Mouse (Mus musculus) intestine, postnatal 0 days (tissue): Measurements from ENCODE around the gene Msrb3. TPM values are rescaled to one million over a fixed set of nuclear protein-coding genes. Genes with fewer than 3 reads are reported as not detected.

Experiments
- ATAC-seq: fragments of 200-750 bp; cut with Nextera tagmentation; 2 replicates; pipeline ENCODE4 v1.8.0; 2017; ENCODE audit warnings: mild to moderate bottlenecking, moderate TSS enrichment, moderate library complexity
- H3K27ac ChIP-seq: fragments of 300-500 bp; sonication (generic); 2 replicates; pipeline ENCODE4 v1.5.1; 2014; ENCODE audit warnings: mild to moderate bottlenecking, low read depth, low read length, moderate library complexity
- H3K27me3 ChIP-seq: fragments of 300-500 bp; sonication (generic); replicated peaks from 2 replicates; pipeline ENCODE4 v1.6.1; 2014; ENCODE audit warnings: low read length, mixed read lengths; ENCODE audit not compliant: control insufficient read depth, insufficient read depth
- H3K36me3 ChIP-seq: fragments of 300-500 bp; sonication (generic); 2 replicates; pipeline ENCODE4 v1.6.1; 2014; ENCODE audit warnings: mild to moderate bottlenecking, moderate library complexity; ENCODE audit not compliant: control insufficient read depth, insufficient read depth
- H3K4me1 ChIP-seq: fragments of 300-500 bp; sonication (generic); replicated peaks from 2 replicates; pipeline ENCODE4 v1.6.1; 2014; ENCODE audit warnings: antibody characterized with exemption, low read length, mixed read lengths; ENCODE audit not compliant: control insufficient read depth, insufficient read depth
- H3K4me2 ChIP-seq: fragments of 300-500 bp; sonication (generic); replicated peaks from 2 replicates; pipeline ENCODE4 v1.6.1; 2014; ENCODE audit warnings: low read depth, mild to moderate bottlenecking, moderate library complexity
- H3K4me3 ChIP-seq: fragments of 300-500 bp; sonication (generic); 2 replicates; pipeline ENCODE4 v1.5.1; 2014; ENCODE audit warnings: low read depth, low read length
- H3K9ac ChIP-seq: fragments of 300-500 bp; sonication (generic); 2 replicates; pipeline ENCODE4 v1.6.1; 2014; ENCODE audit warnings: mild to moderate bottlenecking, low read depth, low read length
- H3K9me3 ChIP-seq: fragments of 300-500 bp; sonication (generic); 2 replicates; pipeline ENCODE4 v1.6.1; 2016; ENCODE audit warnings: mixed run types; ENCODE audit not compliant: control insufficient read depth
- CTCF ChIP-seq: sonication (generic); IDR thresholded peaks from 2 replicates; pipeline ENCODE4 v1.5.1; 2016; ENCODE audit warnings: low read depth, mild to moderate bottlenecking, control low read depth, antibody characterized with exemption, moderate library complexity
- WGBS: fragments of 180-500 bp; shearing (Covaris S2); extraction: QIAGEN DNeasy Blood & Tissue Kit; methylation state at CpG from one replicate; pipeline ENCODE4 v1.1.7; 2014; 5-methylcytosine and 5-hydroxymethylcytosine counted together
- polyA plus RNA-seq: library from polyadenylated mRNA; unstranded; fragments of >200 nt; fragmentation: Nextera tagmentation; extraction: Ambion mirVana; gene quantifications from 2 replicates; pipeline ENCODE4 v1.2.1, GENCODE M21; 2015

Msrb3 gene
- polyA plus RNA-seq, 1 experiment from 2014 or later = 17.2 TPM

- WGBS = 88% methylated on average over 3 of the region's 3 CpGs
- H3K4me3 ChIP-seq = no peak overlapping the region
These were observed 121.4 kb downstream of the Msrb3 start for GRCm38 (mm10) chr10:120777499-120777898.

DNA sequence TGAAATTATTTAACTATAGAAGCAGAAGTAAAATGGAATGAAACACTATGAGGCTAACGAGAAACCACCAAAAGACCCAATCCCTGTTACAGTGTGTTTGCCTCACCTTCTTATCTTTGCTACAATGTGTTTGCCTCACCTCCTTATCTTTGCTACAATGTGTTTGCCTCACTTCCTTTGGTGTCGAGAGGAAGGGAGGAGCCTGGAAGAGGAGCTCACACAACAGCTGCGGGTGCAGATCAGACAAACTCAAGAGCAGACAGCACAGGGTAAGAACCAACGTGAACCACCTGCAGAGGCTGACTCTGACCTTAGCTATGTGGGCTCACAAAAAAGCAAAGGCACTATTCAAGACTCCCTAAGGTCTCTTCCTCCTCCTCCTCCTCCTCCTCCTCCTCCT lies 123.5 kb downstream of the Msrb3 start:
- no peak for ATAC-seq
- WGBS = 60% methylated on average over 4 of the region's 4 CpGs
- no peak overlapping the region for H3K27ac ChIP-seq
- H3K4me1 ChIP-seq = no peaks in the 10 kb centered on the region
- no peak for TF ChIP-seq CTCF
- no peaks in the 10 kb centered on the region for H3K27me3 ChIP-seq
- no peaks in the 10 kb centered on the region for H3K36me3 ChIP-seq
- H3K4me3 ChIP-seq = no peak overlapping the region
- H3K9me3 ChIP-seq = no peaks in the 10 kb centered on the region
- no peak overlapping the region for H3K9ac ChIP-seq
- H3K4me2 ChIP-seq = no peak overlapping the region

More at GRCm38 (mm10) chr10:120777499-120777898, 121.4 kb downstream of the Msrb3 start:
- Histone ChIP-seq H3K9ac (no peak overlapping the region), H3K4me1 (no peaks in the 10 kb centered on the region), H3K27ac (no peak overlapping the region), H3K36me3 (no peaks in the 10 kb centered on the region), H3K4me2 (no peak overlapping the region), H3K27me3 (no peaks in the 10 kb centered on the region), H3K9me3 (no peaks in the 10 kb centered on the region)
- no peak for TF ChIP-seq CTCF
- no peak for ATAC-seq

- no peak for ATAC-seq
- Histone ChIP-seq H3K9ac (no peak overlapping the region), H3K36me3 (no peaks in the 10 kb centered on the region), H3K4me3 (no peak overlapping the region), H3K27ac (no peak overlapping the region), H3K27me3 (no peaks in the 10 kb centered on the region), H3K4me2 (no peak overlapping the region), H3K9me3 (no peaks in the 10 kb centered on the region), H3K4me1 (no peaks in the 10 kb centered on the region)
- 91% methylated on average over 3 of the region's 3 CpGs for WGBS
- no peak for TF ChIP-seq CTCF
These were observed 131.5 kb downstream of the Msrb3 start for GRCm38 (mm10) chr10:120767418-120767817.

DNA sequence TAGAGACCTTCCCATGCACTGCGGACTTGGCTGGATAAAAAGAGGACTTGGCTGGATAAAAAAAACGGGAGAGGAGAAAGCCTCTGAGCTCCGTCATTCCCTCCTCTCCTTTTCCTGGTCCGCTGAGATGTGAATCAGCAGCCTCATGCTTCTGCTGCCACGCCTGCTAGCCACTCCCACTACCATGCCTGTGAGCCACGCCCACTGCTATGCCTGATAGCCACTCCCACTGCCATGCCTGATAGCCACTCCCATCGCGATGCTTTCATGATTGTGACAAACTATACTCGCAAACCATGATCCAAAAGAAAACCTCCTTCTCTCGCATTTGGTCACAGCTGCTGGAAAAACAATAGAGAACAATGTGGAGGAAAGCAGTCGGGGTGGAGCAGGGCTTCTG lies 133.5 kb downstream of the Msrb3 start:
- no peak for ATAC-seq
- no peaks in the 10 kb centered on the region for H3K36me3 ChIP-seq
- H3K9ac ChIP-seq = no peak overlapping the region
- H3K27ac ChIP-seq = no peak overlapping the region
- no peaks in the 10 kb centered on the region for H3K27me3 ChIP-seq
- 90% methylated on average over 11 of the region's 11 CpGs for WGBS
- no peaks in the 10 kb centered on the region for H3K4me1 ChIP-seq
- no peak overlapping the region for H3K4me3 ChIP-seq
- H3K4me2 ChIP-seq = no peak overlapping the region
- H3K9me3 ChIP-seq = no peaks in the 10 kb centered on the region
- TF ChIP-seq CTCF = no peak

DNA sequence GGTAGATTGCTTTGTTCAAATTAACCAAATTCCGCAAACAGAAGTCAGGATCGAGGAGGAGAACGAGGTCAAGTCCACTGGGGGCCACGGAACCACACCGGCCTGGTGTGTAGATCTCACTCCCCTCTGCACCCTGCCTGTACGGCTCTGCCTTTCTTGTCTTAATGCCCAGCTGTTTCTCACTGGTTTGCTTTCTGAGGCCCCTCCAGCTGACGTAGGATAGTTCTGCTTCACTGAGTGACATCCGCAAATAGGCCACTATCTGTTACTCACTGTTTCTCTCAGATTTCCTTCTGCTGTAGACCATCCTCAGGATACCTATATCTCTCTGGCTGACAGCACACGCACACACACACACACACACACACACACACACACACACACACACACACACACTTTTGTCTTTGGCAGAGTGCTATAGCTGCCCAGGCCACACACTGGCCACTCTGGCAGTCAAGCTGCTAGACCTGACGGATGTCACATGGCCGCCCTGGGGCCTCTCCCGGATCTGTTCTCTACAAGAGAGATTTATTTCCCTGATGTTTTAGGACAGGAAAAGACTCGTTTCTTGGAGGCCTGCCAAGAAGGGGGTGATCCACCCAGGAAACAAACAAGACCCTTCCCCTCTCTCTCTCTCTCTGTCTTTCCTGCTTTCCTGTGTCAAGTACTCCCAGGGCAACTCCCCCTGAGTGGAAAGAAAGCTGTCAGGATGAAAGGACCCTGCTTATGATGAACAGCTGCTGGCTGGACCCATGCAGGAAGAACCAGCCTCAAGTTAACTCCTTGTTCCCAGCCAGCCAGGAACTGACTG lies 135.0 kb downstream of the Msrb3 start:
- no peak overlapping the region for H3K4me2 ChIP-seq
- H3K27ac ChIP-seq = no peak overlapping the region
- WGBS = 35% methylated on average over 13 of the region's 13 CpGs
- no peaks in the 10 kb centered on the region for H3K9me3 ChIP-seq
- no peak overlapping the region for H3K9ac ChIP-seq
- H3K4me1 ChIP-seq = no peaks in the 10 kb centered on the region
- no peak for TF ChIP-seq CTCF
- 0 out of 2 replicates have a peak, but pooled peaks have one; percentile 33 for ATAC-seq
- no peaks in the 10 kb centered on the region for H3K27me3 ChIP-seq
- no peak overlapping the region for H3K4me3 ChIP-seq
- H3K36me3 ChIP-seq = no peaks in the 10 kb centered on the region

GRCm38 (mm10) chr10:120762958-120763357 lies 135.9 kb downstream of the Msrb3 start:
- Histone ChIP-seq H3K9me3 (no peaks in the 10 kb centered on the region), H3K27me3 (no peaks in the 10 kb centered on the region), H3K4me3 (no peak overlapping the region), H3K4me1 (no peaks in the 10 kb centered on the region), H3K27ac (no peak overlapping the region), H3K9ac (no peak overlapping the region), H3K4me2 (no peak overlapping the region), H3K36me3 (no peaks in the 10 kb centered on the region)
- 92% methylated on average over 12 of the region's 12 CpGs for WGBS
- TF ChIP-seq CTCF = no peak
- no peak for ATAC-seq
